Mouse (Mus musculus): ENCODE data around the gene Ndufaf1.
A peak's percentile ranks its signal among the peaks of the same experiment; 100 is the strongest.

Ndufaf1 gene

DNA sequence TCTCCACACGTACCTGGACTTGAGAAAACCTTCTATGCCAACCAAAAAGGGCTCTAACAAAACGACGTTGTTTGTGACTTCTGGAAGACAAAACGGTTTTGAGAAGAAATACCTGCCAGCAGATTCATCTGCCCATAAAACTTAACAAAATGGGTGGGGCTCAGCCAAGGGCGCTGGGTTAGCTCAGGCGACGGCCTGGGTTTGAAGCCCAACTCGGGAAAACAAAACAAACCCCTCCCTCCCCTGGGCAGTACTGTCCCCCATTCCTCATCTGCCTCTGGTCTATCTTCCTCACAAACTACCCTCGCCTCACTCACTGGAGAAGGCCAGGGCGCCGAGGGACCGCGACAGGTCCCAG, 44.8 kb downstream of the Ndufaf1 start:
- DNase-seq = no peak

GRCm38 (mm10) chr2:119607023-119607422, 55.6 kb downstream of the Ndufaf1 start:
- DNase-seq = peak; percentile 71

All from heart, adult 11 months (tissue).